Mouse (Mus musculus) spleen, adult 2 months (tissue): ENCODE results near the gene Slc30a3.

ENCODE experiments used
- CTCF ChIP-seq: fragments of 200-500 bp; IDR thresholded peaks from 2 replicates; pipeline ENCODE4 v1.5.1; 2011; ENCODE audit warnings: mild to moderate bottlenecking, inconsistent platforms; ENCODE audit not compliant: insufficient read depth, insufficient read length, insufficient replicate concordance; ENCODE audit errors: extremely low read depth
- POLR2A ChIP-seq: fragments of 200-500 bp; IDR thresholded peaks from 2 replicates; pipeline ENCODE4 v1.6.1; 2011; ENCODE audit warnings: low read depth, low read length, inconsistent platforms

GRCm38 (mm10) chr5:31136730-31137424, 28.8 kb upstream of the Slc30a3 start:
- TF ChIP-seq CTCF, result no peak
- TF ChIP-seq POLR2A, result no peak
